Mouse (Mus musculus) heart, embryonic 16.5 days (tissue): ENCODE data around the gene Phex. TPM values are rescaled to one million over a fixed set of nuclear protein-coding genes. Genes with fewer than 3 reads are reported as not detected.

Experiments
- ATAC-seq: fragments of 200-750 bp; cut with Nextera tagmentation; replicated peaks from 2 replicates; pipeline ENCODE4 v1.8.0; 2017; ENCODE audit warnings: moderate number of reproducible peaks; ENCODE audit not compliant: insufficient read depth, low FRiP score; ENCODE audit errors: extremely low read depth
- H3K27ac ChIP-seq: fragments of 300-500 bp; sonication (generic); 2 replicates; pipeline ENCODE4 v1.5.1; 2014; ENCODE audit warnings: mild to moderate bottlenecking, low read length, control low read depth, moderate library complexity
- H3K27me3 ChIP-seq: fragments of 300-500 bp; sonication (generic); 2 replicates; pipeline ENCODE4 v1.6.1; 2014; ENCODE audit warnings: low read length, mixed read lengths; ENCODE audit not compliant: control insufficient read depth, insufficient read depth
- H3K36me3 ChIP-seq: fragments of 300-500 bp; sonication (generic); 2 replicates; pipeline ENCODE4 v1.6.1; 2014; ENCODE audit not compliant: control insufficient read depth, insufficient read depth
- H3K4me1 ChIP-seq: fragments of 300-500 bp; sonication (generic); 2 replicates; pipeline ENCODE4 v1.6.1; 2014; ENCODE audit warnings: low read length, mixed read lengths; ENCODE audit not compliant: control insufficient read depth, insufficient read depth
- H3K4me2 ChIP-seq: fragments of 300-500 bp; sonication (generic); 2 replicates; pipeline ENCODE4 v1.6.1; 2014; ENCODE audit warnings: low read depth, mild to moderate bottlenecking, control low read depth, low read length
- H3K4me3 ChIP-seq: fragments of 300-500 bp; sonication (generic); 2 replicates; pipeline ENCODE4 v1.5.1; 2014; ENCODE audit warnings: mild to moderate bottlenecking, control low read depth, low read length
- H3K9ac ChIP-seq: fragments of 300-500 bp; sonication (generic); 2 replicates; pipeline ENCODE4 v1.6.1; 2014; ENCODE audit warnings: low read length, control low read depth
- H3K9me3 ChIP-seq: fragments of 300-500 bp; sonication (generic); replicated peaks from 2 replicates; pipeline ENCODE4 v1.6.1; 2016; ENCODE audit warnings: low read length; ENCODE audit not compliant: control insufficient read depth
- WGBS: fragments of 180-500 bp; shearing (Covaris S2); extraction: QIAGEN DNeasy Blood & Tissue Kit; methylation state at CpG from one replicate; pipeline ENCODE4 v1.1.7; 2014; 5-methylcytosine and 5-hydroxymethylcytosine counted together
- polyA plus RNA-seq: library from polyadenylated mRNA; unstranded; fragments of >200 nt; fragmentation: Nextera tagmentation; extraction: Ambion mirVana; gene quantifications from 2 replicates; pipeline ENCODE4 v1.2.1, GENCODE M21; 2015

Phex gene
- 0.25 and 0.49 TPM in 2 replicates for polyA plus RNA-seq

DNA sequence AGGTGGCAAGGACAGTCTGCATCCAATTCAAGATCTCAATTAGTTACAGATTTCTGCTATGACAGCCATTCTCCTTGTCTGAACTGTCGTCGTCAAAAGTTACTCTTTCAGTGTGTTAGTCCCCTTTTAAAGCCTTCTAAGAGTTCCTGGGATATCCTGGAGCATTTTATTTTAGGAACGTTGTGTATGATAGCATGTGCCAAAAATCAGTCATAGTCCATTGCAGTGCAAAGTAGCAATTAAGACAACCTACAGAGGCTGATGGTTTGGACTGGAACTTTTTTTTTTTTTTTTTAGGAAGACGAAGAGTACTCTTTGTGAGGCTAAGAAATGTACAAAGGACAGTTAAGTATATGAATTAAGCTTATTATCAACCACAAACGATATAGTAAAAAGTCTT is at the start of gene Phex:
Phex (minus strand) TSS at position 101 of the 400 bp plus-strand sequence.
- no peak within 1 kb of the TSS for H3K4me3 ChIP-seq

DNA sequence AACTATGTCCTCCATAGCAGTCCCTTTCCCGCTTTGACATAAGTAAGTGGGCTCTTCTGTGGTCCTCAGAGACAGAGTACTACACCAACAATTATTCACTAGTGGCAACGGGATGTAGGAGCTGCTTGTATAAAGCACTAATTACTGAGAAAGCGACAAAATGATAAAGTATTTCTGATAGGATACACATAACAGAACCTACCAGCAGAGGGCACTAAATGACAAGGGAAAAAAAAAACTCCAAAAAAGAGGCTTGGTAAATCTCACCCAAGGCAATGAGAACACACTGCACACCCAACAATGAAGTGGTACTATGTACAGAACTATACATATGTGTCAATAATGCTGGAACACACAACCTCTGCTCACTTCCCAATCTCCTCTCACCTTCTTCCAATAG is 47.6 kb upstream of the Phex start:
- no peak overlapping the region for H3K4me2 ChIP-seq
- H3K9ac ChIP-seq: no peak overlapping the region
- no peak for ATAC-seq
- H3K27me3 ChIP-seq: no peaks in the 10 kb centered on the region
- H3K4me3 ChIP-seq: no peak overlapping the region
- 71% methylated on average over 3 of the region's 3 CpGs for WGBS
- peaks cover 4% of the 10 kb centered on the region; the same call in 1 of the 2 replicates for H3K4me1 ChIP-seq
- H3K27ac ChIP-seq: no peak overlapping the region
- 0 out of 2 replicates have a peak, but pooled peaks cover 4% of the 10 kb centered on the region for H3K36me3 ChIP-seq
- H3K9me3 ChIP-seq: no peaks in the 10 kb centered on the region

More for the DNA sequence above, at the start of gene Phex:
- Histone ChIP-seq H3K27me3 (no peaks in the 10 kb centered on the region), H3K9me3 (no peaks in the 10 kb centered on the region), H3K27ac (no peak within 1 kb of the TSS), H3K4me2 (no peak within 1 kb of the TSS), H3K4me1 (no peaks in the 10 kb centered on the region), H3K9ac (no peak within 1 kb of the TSS), H3K36me3 (no peaks in the 10 kb centered on the region)
- ATAC-seq: no peak
- WGBS: 50% methylated on average over 5 of the region's 5 CpGs

DNA sequence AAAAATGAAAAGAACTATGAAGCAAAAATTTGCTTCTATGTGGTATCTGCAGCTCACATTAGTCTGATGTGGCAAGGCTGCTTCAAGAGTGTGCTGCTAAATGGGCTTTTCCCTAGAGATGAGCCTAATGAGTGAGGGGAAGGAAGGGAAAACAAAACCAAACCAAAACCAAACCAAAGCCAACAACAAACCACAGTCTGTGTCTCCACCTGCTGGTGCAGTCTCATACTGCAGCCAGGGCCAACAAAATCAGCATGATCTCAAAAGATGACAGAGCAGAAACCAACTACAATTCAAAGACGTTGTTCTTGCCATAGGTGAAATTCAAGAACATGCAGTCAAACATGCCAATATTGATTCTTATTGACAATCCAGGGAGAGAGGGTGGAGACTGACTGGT is 39.3 kb upstream of the Phex start:
- ATAC-seq: no peak

DNA sequence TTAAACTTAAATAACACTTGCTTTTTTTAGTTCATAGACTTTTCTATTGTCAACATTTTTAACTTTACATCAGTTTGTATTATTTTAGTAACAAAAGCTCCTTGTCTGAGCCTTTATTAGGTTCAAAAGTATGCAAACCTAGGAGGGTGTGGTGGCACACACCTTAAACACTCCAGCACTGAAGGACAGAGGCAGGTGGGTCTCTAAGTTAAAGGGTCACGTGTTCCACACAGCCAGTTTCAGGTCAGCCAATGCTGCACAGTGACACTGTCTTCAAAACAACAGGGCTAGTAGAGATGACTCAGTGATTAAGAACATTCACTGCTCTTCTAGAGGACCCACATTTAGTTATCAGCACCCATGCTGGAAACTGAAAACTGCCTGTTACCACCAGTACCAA is 33.9 kb upstream of the Phex start:
- no peaks in the 10 kb centered on the region for H3K9me3 ChIP-seq
- H3K36me3 ChIP-seq: no peaks in the 10 kb centered on the region
- H3K27ac ChIP-seq: no peak overlapping the region
- H3K4me2 ChIP-seq: no peak overlapping the region
- no peak overlapping the region for H3K4me3 ChIP-seq
- ATAC-seq: no peak
- 73% methylated on average over 1 of the region's 1 CpGs for WGBS
- H3K4me1 ChIP-seq: no peaks in the 10 kb centered on the region
- no peaks in the 10 kb centered on the region for H3K27me3 ChIP-seq
- H3K9ac ChIP-seq: no peak overlapping the region

More for the DNA sequence above, 39.3 kb upstream of the Phex start:
- Histone ChIP-seq H3K4me2 (no peak overlapping the region), H3K4me3 (no peak overlapping the region), H3K27me3 (no peaks in the 10 kb centered on the region), H3K9ac (no peak overlapping the region), H3K27ac (no peak overlapping the region), H3K9me3 (no peaks in the 10 kb centered on the region), H3K36me3 (0 out of 2 replicates have a peak, but pooled peaks cover 4% of the 10 kb centered on the region), H3K4me1 (no peaks in the 10 kb centered on the region)
- WGBS: 73% methylated on average over 1 of the region's 1 CpGs

DNA sequence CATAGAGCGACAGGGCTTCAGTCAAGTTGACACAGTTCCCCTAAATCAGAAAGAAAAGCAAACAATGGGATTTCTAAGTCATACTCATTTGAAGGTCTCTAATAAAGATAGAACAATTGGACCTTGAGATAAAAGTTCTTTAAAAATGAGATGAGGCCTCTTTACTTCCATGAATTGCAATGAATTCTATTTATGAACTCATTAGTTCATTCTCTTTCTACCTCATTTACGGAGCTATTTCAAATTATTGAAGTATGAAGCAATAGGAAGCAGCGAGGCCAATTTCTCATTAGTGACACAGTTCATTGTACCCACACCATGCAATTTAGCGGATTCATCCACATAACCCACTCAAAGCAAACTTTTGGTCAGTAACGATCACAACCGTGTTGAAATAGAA is 32.3 kb upstream of the Phex start:
- no peak overlapping the region for H3K9ac ChIP-seq
- no peak overlapping the region for H3K4me3 ChIP-seq
- H3K27me3 ChIP-seq: no peaks in the 10 kb centered on the region
- no peaks in the 10 kb centered on the region for H3K9me3 ChIP-seq
- no peak overlapping the region for H3K4me2 ChIP-seq
- 79% methylated on average over 6 of the region's 6 CpGs for WGBS
- H3K36me3 ChIP-seq: no peaks in the 10 kb centered on the region
- no peak overlapping the region for H3K27ac ChIP-seq
- ATAC-seq: no peak
- no peaks in the 10 kb centered on the region for H3K4me1 ChIP-seq

DNA sequence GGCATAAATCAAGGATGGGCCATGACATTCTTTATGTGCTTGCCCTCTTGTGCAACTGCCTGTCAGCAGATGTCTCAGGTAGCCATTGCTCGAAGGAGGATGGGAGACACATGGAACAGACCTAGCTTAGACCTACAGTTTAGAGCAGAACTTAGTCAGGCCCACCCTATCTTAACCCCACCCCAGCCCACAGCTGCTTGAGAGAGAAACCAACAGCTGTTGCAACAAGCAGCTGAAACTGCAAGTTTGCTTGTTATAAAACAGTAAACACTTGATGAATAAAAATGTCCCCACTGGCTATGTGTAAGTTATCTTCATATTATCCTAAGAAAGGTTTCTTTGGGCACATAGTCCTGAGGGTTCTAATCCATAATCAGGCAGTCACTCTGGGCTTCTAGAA is 19.7 kb upstream of the Phex start:
- Histone ChIP-seq H3K4me1 (no peaks in the 10 kb centered on the region), H3K27ac (no peak overlapping the region)

DNA sequence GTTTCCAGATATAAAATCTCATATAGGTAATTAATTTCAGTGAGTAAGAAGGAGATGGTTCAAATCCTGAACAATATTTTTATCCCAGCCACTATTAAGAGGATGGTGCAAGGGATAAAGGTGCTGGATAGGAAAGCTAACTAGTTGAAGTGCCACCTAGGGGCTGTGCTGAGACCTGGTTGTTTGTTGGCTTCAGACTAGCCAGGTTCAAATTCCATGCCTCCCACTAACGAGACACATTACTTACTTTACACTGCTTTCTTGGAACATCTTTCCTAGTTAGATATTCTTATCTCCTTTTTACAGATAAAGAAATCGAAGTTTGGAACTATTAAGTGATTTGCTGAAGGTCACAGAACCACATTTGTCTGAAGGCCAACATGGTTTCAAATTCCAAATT is 4.3 kb upstream of the Phex start:
- no peak overlapping the region for H3K9ac ChIP-seq
- H3K9me3 ChIP-seq: no peaks in the 10 kb centered on the region
- no peak overlapping the region for H3K4me3 ChIP-seq
- no peaks in the 10 kb centered on the region for H3K27me3 ChIP-seq
- 26% methylated on average over 2 of the region's 2 CpGs for WGBS
- no peak overlapping the region for H3K4me2 ChIP-seq
- no peak overlapping the region for H3K27ac ChIP-seq
- H3K36me3 ChIP-seq: no peaks in the 10 kb centered on the region
- ATAC-seq: no peak
- H3K4me1 ChIP-seq: no peaks in the 10 kb centered on the region

More for the DNA sequence above, 19.7 kb upstream of the Phex start:
- H3K27me3 ChIP-seq: no peaks in the 10 kb centered on the region
- WGBS: 85% methylated on average over 1 of the region's 1 CpGs
- no peaks in the 10 kb centered on the region for H3K9me3 ChIP-seq
- ATAC-seq: no peak
- H3K4me3 ChIP-seq: no peak overlapping the region
- H3K9ac ChIP-seq: no peak overlapping the region
- no peaks in the 10 kb centered on the region for H3K36me3 ChIP-seq
- H3K4me2 ChIP-seq: no peak overlapping the region

DNA sequence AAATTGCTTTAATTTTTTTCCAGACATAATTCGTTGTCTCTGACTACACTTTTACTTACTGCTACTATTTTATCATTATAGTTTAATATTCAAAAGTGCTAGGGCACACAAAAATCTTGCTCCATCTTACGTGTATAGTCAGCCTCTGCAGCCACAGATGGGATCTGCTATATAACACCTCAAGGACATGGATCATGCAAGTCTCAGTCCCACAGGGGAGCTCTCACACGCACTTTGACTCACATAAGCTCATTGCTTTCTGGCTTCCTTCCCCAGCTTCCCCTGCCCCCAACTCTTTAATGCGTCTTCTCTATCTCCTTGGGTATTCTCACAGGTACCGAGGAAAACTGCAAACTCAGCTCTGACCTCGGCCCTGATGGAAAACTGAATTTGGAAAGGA is 10.2 kb downstream of the Phex start:
- 59% methylated on average over 6 of the region's 6 CpGs for WGBS
- no peak for ATAC-seq

DNA sequence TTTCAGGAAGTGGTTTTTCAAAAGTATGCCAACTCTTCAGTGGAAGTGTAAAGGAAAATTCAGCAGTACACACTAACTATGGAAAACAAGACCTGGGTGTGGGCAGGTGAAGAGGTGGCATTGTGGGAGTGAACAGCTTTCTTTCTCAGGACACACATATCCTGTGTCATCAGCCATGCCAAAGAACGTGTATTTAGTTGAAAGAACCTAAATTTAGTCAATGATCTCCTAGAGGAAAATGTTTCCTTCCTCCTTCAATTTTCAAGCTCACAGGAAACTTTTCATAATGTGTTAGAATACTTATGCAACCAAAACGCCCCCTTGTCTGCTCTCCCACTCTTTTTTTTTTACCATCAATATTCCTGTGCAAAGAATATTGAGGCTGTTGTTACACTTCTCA is 23.9 kb downstream of the Phex start:
- ATAC-seq: no peak
- no peaks in the 10 kb centered on the region for H3K4me1 ChIP-seq
- H3K9me3 ChIP-seq: no peaks in the 10 kb centered on the region
- no peak overlapping the region for H3K4me2 ChIP-seq
- no peak overlapping the region for H3K4me3 ChIP-seq
- no peaks in the 10 kb centered on the region for H3K36me3 ChIP-seq
- H3K9ac ChIP-seq: no peak overlapping the region
- H3K27me3 ChIP-seq: no peaks in the 10 kb centered on the region
- H3K27ac ChIP-seq: no peak overlapping the region
- 47% methylated on average over 2 of the region's 2 CpGs for WGBS

More for the DNA sequence above, 10.2 kb downstream of the Phex start:
- no peaks in the 10 kb centered on the region for H3K4me1 ChIP-seq
- H3K27ac ChIP-seq: no peak overlapping the region
- H3K36me3 ChIP-seq: no peaks in the 10 kb centered on the region
- H3K4me3 ChIP-seq: no peak overlapping the region
- no peaks in the 10 kb centered on the region for H3K27me3 ChIP-seq
- H3K4me2 ChIP-seq: no peak overlapping the region
- no peaks in the 10 kb centered on the region for H3K9me3 ChIP-seq
- H3K9ac ChIP-seq: no peak overlapping the region
